Mouse (Mus musculus): ENCODE measurements around the gene Plagl2. TPM values are rescaled to one million over a fixed set of nuclear protein-coding genes. Genes with fewer than 3 reads are reported as not detected.
"Not testable (repeated sequence)": the region's sequence is repeated elsewhere in the genome, so short reads cannot be mapped to it uniquely, and the experiment has no call there.

The Plagl2 gene
- 26.6 and 29.0 TPM in 2 replicates for polyA plus RNA-seq (2014; fragmentation: Nextera tagmentation; extraction: Ambion mirVana)

DNA sequence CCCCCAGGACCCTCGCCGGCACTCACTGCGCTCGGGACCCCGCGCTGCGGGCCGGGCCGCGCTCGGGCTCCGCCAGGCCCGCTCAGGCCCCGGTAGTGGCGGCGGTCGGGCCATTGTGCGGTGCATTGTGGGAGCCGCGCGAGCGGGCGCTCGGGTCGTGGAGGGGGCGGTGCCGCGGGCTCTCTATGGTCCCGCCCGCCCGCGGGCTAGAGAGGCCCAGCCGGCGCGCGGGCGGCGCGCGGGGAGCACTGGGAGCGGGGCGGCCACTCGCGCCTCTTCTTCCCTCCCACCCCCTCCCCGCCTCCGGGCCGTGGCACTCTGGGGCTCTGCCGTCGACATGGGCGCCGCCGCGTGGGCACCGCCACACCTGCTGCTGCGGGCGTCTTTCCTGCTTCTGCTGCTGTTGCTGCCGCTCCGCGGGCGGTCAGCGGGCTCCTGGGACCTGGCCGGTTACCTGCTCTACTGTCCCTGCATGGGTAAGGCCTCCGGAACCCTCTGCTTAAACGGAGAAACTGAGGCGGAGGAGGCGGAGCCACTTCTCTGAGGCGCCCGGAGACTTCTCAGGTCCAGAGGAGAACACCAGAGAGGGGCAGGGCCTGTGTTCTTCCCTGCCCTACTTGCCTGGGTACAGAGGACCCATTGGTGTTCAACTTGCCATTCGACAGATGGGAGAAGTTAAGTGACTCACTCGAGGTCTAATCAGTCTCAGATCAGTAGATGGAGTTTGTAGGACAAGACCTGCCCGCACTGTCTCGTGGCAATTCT is at the start of gene Plagl2, which contains the start of gene Pofut1:
Gene Plagl2 (minus strand): TSS at position 177 of the 765 bp plus-strand sequence.
Gene Pofut1 (plus strand): TSS at position 284 of the 765 bp plus-strand sequence.
- no peaks in the 10 kb centered on the region for H3K27me3 ChIP-seq (ENCODE audit: control insufficient read depth, insufficient read depth, low read length)
- under 1% methylated on average over 57 of the region's 72 CpGs for WGBS
- H3K4me3 ChIP-seq (ENCODE audit: low read depth, low read length), result peak within 1 kb of the TSS; percentile 94
- H3K4me1 ChIP-seq (ENCODE audit: control insufficient read depth, insufficient read depth, low read length), result peaks cover 20% of the 10 kb centered on the region
- ATAC-seq (ENCODE audit: insufficient number of reproducible peaks, insufficient read depth, low FRiP score, low read depth), result peak; percentile 95
- H3K27ac ChIP-seq (ENCODE audit: low read length), result peak within 1 kb of the TSS; percentile 95
- peak within 1 kb of the TSS; percentile 98 for H3K9ac ChIP-seq (replicated peaks; ENCODE audit: low read depth, low read length)
- peak within 1 kb of the TSS; percentile 81 for H3K4me2 ChIP-seq (replicated peaks; ENCODE audit: low read depth, low read length)
- no peaks in the 10 kb centered on the region for H3K9me3 ChIP-seq (ENCODE audit: control insufficient read depth, low read depth, low read length)
- H3K36me3 ChIP-seq (ENCODE audit: control insufficient read depth, insufficient read depth, low read length), result peaks cover 19% of the 10 kb centered on the region; the same call in 1 of the 2 replicates

GRCm38 (mm10) chr2:153287835-153288234 is 46.6 kb upstream of the Plagl2 start:
- Histone ChIP-seq H3K4me3 (ENCODE audit: low read depth, low read length) (no peak overlapping the region), H3K36me3 (ENCODE audit: control insufficient read depth, insufficient read depth, low read length) (no peaks in the 10 kb centered on the region), H3K9ac (replicated peaks; ENCODE audit: low read depth, low read length) (no peak overlapping the region), H3K4me2 (replicated peaks; ENCODE audit: low read depth, low read length) (no peak overlapping the region), H3K27me3 (ENCODE audit: control insufficient read depth, insufficient read depth, low read length) (no peaks in the 10 kb centered on the region), H3K27ac (ENCODE audit: low read length) (no peak overlapping the region), H3K4me1 (ENCODE audit: control insufficient read depth, insufficient read depth, low read length) (peaks cover 15% of the 10 kb centered on the region), H3K9me3 (ENCODE audit: control insufficient read depth, low read depth, low read length) (no peaks in the 10 kb centered on the region)
- 37% methylated on average over 6 of the region's 6 CpGs for WGBS
- no peak for ATAC-seq (ENCODE audit: insufficient number of reproducible peaks, insufficient read depth, low FRiP score, low read depth)

GRCm38 (mm10) chr2:153286524-153286923 is 45.3 kb upstream of the Plagl2 start:
- H3K9me3 ChIP-seq (ENCODE audit: control insufficient read depth, low read depth, low read length), result no peaks in the 10 kb centered on the region
- H3K36me3 ChIP-seq (ENCODE audit: control insufficient read depth, insufficient read depth, low read length), result no peaks in the 10 kb centered on the region
- H3K4me3 ChIP-seq (ENCODE audit: low read depth, low read length), result no peak overlapping the region
- H3K4me2 ChIP-seq (replicated peaks; ENCODE audit: low read depth, low read length), result no peak overlapping the region
- no peak overlapping the region for H3K9ac ChIP-seq (replicated peaks; ENCODE audit: low read depth, low read length)
- no peaks in the 10 kb centered on the region for H3K27me3 ChIP-seq (ENCODE audit: control insufficient read depth, insufficient read depth, low read length)
- ATAC-seq (ENCODE audit: insufficient number of reproducible peaks, insufficient read depth, low FRiP score, low read depth), result no peak
- H3K27ac ChIP-seq (ENCODE audit: low read length), result no peak overlapping the region
- 0 out of 2 replicates have a peak, but pooled peaks cover 6% of the 10 kb centered on the region for H3K4me1 ChIP-seq (ENCODE audit: control insufficient read depth, insufficient read depth, low read length)
- 84% methylated on average over 4 of the region's 4 CpGs for WGBS

- H3K4me1 ChIP-seq (ENCODE audit: control insufficient read depth, insufficient read depth, low read length), result 0 out of 2 replicates have a peak, but pooled peaks cover 6% of the 10 kb centered on the region
- H3K27ac ChIP-seq (ENCODE audit: low read length), result no peak overlapping the region
- H3K36me3 ChIP-seq (ENCODE audit: control insufficient read depth, insufficient read depth, low read length), result no peaks in the 10 kb centered on the region
- 86% methylated on average over 6 of the region's 6 CpGs for WGBS
- no peak for ATAC-seq (ENCODE audit: insufficient number of reproducible peaks, insufficient read depth, low FRiP score, low read depth)
- H3K4me3 ChIP-seq (ENCODE audit: low read depth, low read length), result no peak overlapping the region
- no peaks in the 10 kb centered on the region for H3K27me3 ChIP-seq (ENCODE audit: control insufficient read depth, insufficient read depth, low read length)
- no peaks in the 10 kb centered on the region for H3K9me3 ChIP-seq (ENCODE audit: control insufficient read depth, low read depth, low read length)
- no peak overlapping the region for H3K4me2 ChIP-seq (replicated peaks; ENCODE audit: low read depth, low read length)
- no peak overlapping the region for H3K9ac ChIP-seq (replicated peaks; ENCODE audit: low read depth, low read length)
Measured at GRCm38 (mm10) chr2:153283919-153284318, 42.7 kb upstream of the Plagl2 start.

DNA sequence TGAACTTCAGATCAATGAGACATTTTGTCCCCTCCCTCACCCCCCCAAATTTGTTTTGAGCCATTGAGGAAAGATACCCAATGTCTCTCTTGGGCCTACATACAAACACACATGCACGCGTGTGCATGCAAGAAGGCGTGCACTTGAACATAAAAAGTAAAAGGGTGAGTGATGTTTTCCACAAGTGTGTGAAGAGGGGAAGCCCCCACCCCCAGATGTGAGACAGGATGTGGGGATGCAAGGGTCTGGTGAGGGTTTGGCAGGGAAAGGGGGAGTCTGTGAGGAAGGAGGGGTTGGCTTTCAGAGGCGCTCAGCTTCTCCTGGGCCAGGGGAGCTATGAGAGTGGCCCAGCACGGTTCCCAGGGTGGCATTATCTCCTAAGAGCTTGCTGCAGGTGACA is 37.1 kb upstream of the Plagl2 start:
- no peak overlapping the region for H3K27ac ChIP-seq (ENCODE audit: low read length)
- H3K9ac ChIP-seq (replicated peaks; ENCODE audit: low read depth, low read length), result no peak overlapping the region
- H3K9me3 ChIP-seq (ENCODE audit: control insufficient read depth, low read depth, low read length), result no peaks in the 10 kb centered on the region
- WGBS, result 83% methylated on average over 5 of the region's 5 CpGs
- ATAC-seq (ENCODE audit: insufficient number of reproducible peaks, insufficient read depth, low FRiP score, low read depth), result no peak
- H3K36me3 ChIP-seq (ENCODE audit: control insufficient read depth, insufficient read depth, low read length), result no peaks in the 10 kb centered on the region
- H3K27me3 ChIP-seq (ENCODE audit: control insufficient read depth, insufficient read depth, low read length), result no peaks in the 10 kb centered on the region
- no peak overlapping the region for H3K4me2 ChIP-seq (replicated peaks; ENCODE audit: low read depth, low read length)
- H3K4me3 ChIP-seq (ENCODE audit: low read depth, low read length), result no peak overlapping the region
- H3K4me1 ChIP-seq (ENCODE audit: control insufficient read depth, insufficient read depth, low read length), result no peaks in the 10 kb centered on the region

GRCm38 (mm10) chr2:153276846-153277245 is 35.6 kb upstream of the Plagl2 start:
- not testable (repeated sequence) for H3K4me3 ChIP-seq (ENCODE audit: low read depth, low read length); H3K9ac ChIP-seq (replicated peaks; ENCODE audit: low read depth, low read length); H3K4me2 ChIP-seq (replicated peaks; ENCODE audit: low read depth, low read length); H3K27me3 ChIP-seq (ENCODE audit: control insufficient read depth, insufficient read depth, low read length); H3K9me3 ChIP-seq (ENCODE audit: control insufficient read depth, low read depth, low read length); ATAC-seq (ENCODE audit: insufficient number of reproducible peaks, insufficient read depth, low FRiP score, low read depth); H3K4me1 ChIP-seq (ENCODE audit: control insufficient read depth, insufficient read depth, low read length); H3K27ac ChIP-seq (ENCODE audit: low read length); H3K36me3 ChIP-seq (ENCODE audit: control insufficient read depth, insufficient read depth, low read length)
- 92% methylated on average over 5 of the region's 5 CpGs for WGBS

DNA sequence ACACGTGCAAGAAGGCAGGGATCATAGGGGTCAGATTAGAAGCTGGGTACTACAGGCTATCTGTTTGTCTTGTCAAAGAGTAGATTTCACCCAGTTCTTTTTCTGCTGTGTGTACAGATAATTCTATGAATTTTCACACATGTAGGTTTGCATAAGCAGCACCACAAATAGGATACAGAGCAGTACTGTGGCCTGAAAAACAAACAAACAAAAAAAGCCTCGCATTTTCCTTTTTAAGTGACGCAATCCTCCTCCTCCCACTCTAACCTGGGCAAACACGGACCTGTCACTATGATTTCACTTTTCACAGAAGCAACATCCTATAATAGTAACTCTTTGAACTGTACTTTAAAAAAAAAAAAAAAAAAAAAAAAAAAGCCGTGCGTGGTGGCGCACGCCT is 35.2 kb upstream of the Plagl2 start:
- Histone ChIP-seq H3K4me3 (ENCODE audit: low read depth, low read length) (no peak overlapping the region), H3K9ac (replicated peaks; ENCODE audit: low read depth, low read length) (no peak overlapping the region), H3K9me3 (ENCODE audit: control insufficient read depth, low read depth, low read length) (no peaks in the 10 kb centered on the region), H3K4me2 (replicated peaks; ENCODE audit: low read depth, low read length) (no peak overlapping the region), H3K36me3 (ENCODE audit: control insufficient read depth, insufficient read depth, low read length) (no peaks in the 10 kb centered on the region), H3K4me1 (ENCODE audit: control insufficient read depth, insufficient read depth, low read length) (peaks cover 3% of the 10 kb centered on the region; the same call in 1 of the 2 replicates), H3K27me3 (ENCODE audit: control insufficient read depth, insufficient read depth, low read length) (no peaks in the 10 kb centered on the region), H3K27ac (ENCODE audit: low read length) (no peak overlapping the region)
- no peak for ATAC-seq (ENCODE audit: insufficient number of reproducible peaks, insufficient read depth, low FRiP score, low read depth)
- 86% methylated on average over 8 of the region's 8 CpGs for WGBS

- H3K27ac ChIP-seq (ENCODE audit: low read length); H3K4me3 ChIP-seq (ENCODE audit: low read depth, low read length); H3K36me3 ChIP-seq (ENCODE audit: control insufficient read depth, insufficient read depth, low read length); H3K9ac ChIP-seq (replicated peaks; ENCODE audit: low read depth, low read length); H3K4me1 ChIP-seq (ENCODE audit: control insufficient read depth, insufficient read depth, low read length); ATAC-seq (ENCODE audit: insufficient number of reproducible peaks, insufficient read depth, low FRiP score, low read depth); H3K27me3 ChIP-seq (ENCODE audit: control insufficient read depth, insufficient read depth, low read length); H3K9me3 ChIP-seq (ENCODE audit: control insufficient read depth, low read depth, low read length); H3K4me2 ChIP-seq (replicated peaks; ENCODE audit: low read depth, low read length): not testable (repeated sequence)
- 80% methylated on average over 3 of the region's 3 CpGs for whole genome bisulfite sequencing
Measured at GRCm38 (mm10) chr2:153275577-153275976, 34.4 kb upstream of the Plagl2 start.

DNA sequence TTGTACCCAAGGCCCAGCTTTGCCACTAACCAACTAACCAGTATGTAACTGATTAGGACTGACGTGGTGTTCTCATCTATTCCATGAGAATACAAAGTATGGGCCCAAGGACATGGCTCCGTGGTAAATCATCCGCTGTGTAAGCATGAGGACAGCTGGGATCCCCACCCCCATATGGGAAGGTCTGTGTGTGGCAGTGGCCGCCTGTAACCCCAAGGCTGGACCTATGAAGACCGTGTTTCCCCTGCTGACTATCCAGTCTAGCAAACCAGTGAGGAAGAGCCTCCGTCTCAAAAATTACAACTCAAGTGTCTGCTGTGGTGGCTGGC is 33.7 kb upstream of the Plagl2 start:
- no peaks in the 10 kb centered on the region for H3K27me3 ChIP-seq (ENCODE audit: control insufficient read depth, insufficient read depth, low read length)
- H3K4me1 ChIP-seq (ENCODE audit: control insufficient read depth, insufficient read depth, low read length), result peaks cover 4% of the 10 kb centered on the region
- H3K9ac ChIP-seq (replicated peaks; ENCODE audit: low read depth, low read length), result no peak overlapping the region
- no peak overlapping the region for H3K27ac ChIP-seq (ENCODE audit: low read length)
- no peaks in the 10 kb centered on the region for H3K9me3 ChIP-seq (ENCODE audit: control insufficient read depth, low read depth, low read length)
- 66% methylated on average over 6 of the region's 6 CpGs for whole genome bisulfite sequencing
- no peak overlapping the region for H3K4me3 ChIP-seq (ENCODE audit: low read depth, low read length)
- no peak for ATAC-seq (ENCODE audit: insufficient number of reproducible peaks, insufficient read depth, low FRiP score, low read depth)
- no peaks in the 10 kb centered on the region for H3K36me3 ChIP-seq (ENCODE audit: control insufficient read depth, insufficient read depth, low read length)
- no peak overlapping the region for H3K4me2 ChIP-seq (replicated peaks; ENCODE audit: low read depth, low read length)
